Mouse (Mus musculus): ENCODE results near the gene Syt1. TPM values are rescaled to one million over a fixed set of nuclear protein-coding genes. Genes with fewer than 3 reads are reported as not detected.

The Syt1 gene
- polyA plus RNA-seq, 1 experiment from 2014 or later, result 4.5 TPM

DNA sequence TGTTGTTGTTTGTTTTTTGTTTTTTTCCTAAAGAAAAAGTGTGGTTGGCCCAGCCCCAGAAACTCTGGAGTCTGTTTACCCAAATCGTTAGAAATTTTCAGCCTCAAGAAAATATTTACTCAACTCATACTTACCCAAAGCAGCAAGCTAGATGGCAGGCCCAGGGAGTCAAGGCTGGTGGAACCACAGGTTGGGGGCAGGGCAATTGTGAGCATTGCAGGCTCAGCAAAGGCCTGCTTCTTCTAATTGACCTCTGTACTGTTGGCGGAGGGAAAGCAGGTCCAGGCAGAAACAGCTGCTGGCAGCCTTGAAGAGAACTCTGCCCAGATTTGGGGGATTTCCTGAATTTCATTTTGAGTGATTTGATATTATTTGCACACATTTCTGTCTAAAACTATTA lies 557.2 kb downstream of the Syt1 start:
- H3K9ac ChIP-seq (ENCODE audit: low read depth, low read length), result no peak overlapping the region
- no peak; the same call in 1 of the 2 replicates for ATAC-seq
- TF ChIP-seq CTCF (IDR thresholded peaks at IDR 0.05; ENCODE audit: low read depth), result no peak
- 18% methylated on average over 2 of the region's 2 CpGs for WGBS
- H3K9me3 ChIP-seq (ENCODE audit: control insufficient read depth), result no peaks in the 10 kb centered on the region
- no peaks in the 10 kb centered on the region for H3K4me1 ChIP-seq (replicated peaks; ENCODE audit: control insufficient read depth, insufficient read depth, low read length)
- H3K27ac ChIP-seq (ENCODE audit: low read depth, low read length), result no peak overlapping the region
- no peak overlapping the region for H3K4me2 ChIP-seq (replicated peaks; ENCODE audit: low read depth)
- H3K27me3 ChIP-seq (replicated peaks; ENCODE audit: control insufficient read depth, insufficient read depth, low read length), result no peaks in the 10 kb centered on the region
- no peak overlapping the region for H3K4me3 ChIP-seq (ENCODE audit: low read depth, low read length)
- H3K36me3 ChIP-seq (ENCODE audit: control insufficient read depth, insufficient read depth), result no peaks in the 10 kb centered on the region

DNA sequence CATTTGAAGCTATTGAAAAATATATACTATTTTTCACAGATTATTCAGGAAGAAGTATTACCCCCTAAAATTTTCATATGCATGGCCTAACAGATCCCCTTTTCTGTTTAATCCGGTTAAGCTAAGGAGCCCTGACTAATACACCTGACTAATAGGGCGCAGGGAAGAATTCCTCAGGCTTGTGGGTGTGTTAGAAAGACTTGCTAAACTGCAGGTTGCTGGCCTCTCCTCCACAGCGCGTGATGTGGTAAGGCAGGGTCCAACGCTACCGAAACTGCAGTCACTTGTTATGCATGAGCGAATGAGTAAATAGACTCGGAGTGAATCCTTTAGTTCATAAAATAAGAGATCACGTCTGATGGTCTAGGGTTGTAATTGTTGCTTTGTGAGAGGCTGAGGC lies 558.4 kb downstream of the Syt1 start:
- TF ChIP-seq CTCF (IDR thresholded peaks at IDR 0.05; ENCODE audit: low read depth), result no peak
- 96% methylated on average over 9 of the region's 9 CpGs for WGBS
- no peaks in the 10 kb centered on the region for H3K36me3 ChIP-seq (ENCODE audit: control insufficient read depth, insufficient read depth)
- H3K4me1 ChIP-seq (replicated peaks; ENCODE audit: control insufficient read depth, insufficient read depth, low read length), result no peaks in the 10 kb centered on the region
- no peaks in the 10 kb centered on the region for H3K27me3 ChIP-seq (replicated peaks; ENCODE audit: control insufficient read depth, insufficient read depth, low read length)
- H3K4me3 ChIP-seq (ENCODE audit: low read depth, low read length), result no peak overlapping the region
- no peak overlapping the region for H3K4me2 ChIP-seq (replicated peaks; ENCODE audit: low read depth)
- no peak for ATAC-seq
- no peak overlapping the region for H3K27ac ChIP-seq (ENCODE audit: low read depth, low read length)
- no peaks in the 10 kb centered on the region for H3K9me3 ChIP-seq (ENCODE audit: control insufficient read depth)
- no peak overlapping the region for H3K9ac ChIP-seq (ENCODE audit: low read depth, low read length)

DNA sequence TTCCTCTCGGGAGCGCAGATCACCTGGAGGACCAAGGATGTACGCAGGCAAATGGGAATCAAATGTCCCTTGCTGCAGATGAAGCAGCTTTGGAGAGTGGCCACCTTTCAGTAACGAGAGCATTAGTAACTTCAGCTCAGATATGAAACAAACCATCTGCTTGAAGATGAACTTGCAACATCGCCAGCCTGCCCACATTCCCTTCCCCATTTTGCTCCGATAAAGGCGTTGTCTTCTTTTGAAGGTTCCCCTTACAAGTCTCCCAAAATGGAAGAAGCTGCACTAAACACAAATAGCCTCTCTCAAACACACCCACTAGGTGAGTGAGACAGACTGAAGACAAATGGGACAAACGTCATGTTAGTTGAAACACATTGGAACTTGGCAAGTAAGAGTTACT lies 559.3 kb downstream of the Syt1 start:
- no peak overlapping the region for H3K27ac ChIP-seq (ENCODE audit: low read depth, low read length)
- no peaks in the 10 kb centered on the region for H3K36me3 ChIP-seq (ENCODE audit: control insufficient read depth, insufficient read depth)
- H3K9me3 ChIP-seq (ENCODE audit: control insufficient read depth), result no peaks in the 10 kb centered on the region
- TF ChIP-seq CTCF (IDR thresholded peaks at IDR 0.05; ENCODE audit: low read depth), result no peak
- no peak overlapping the region for H3K4me2 ChIP-seq (replicated peaks; ENCODE audit: low read depth)
- no peak for ATAC-seq
- H3K27me3 ChIP-seq (replicated peaks; ENCODE audit: control insufficient read depth, insufficient read depth, low read length), result no peaks in the 10 kb centered on the region
- H3K4me1 ChIP-seq (replicated peaks; ENCODE audit: control insufficient read depth, insufficient read depth, low read length), result no peaks in the 10 kb centered on the region
- no peak overlapping the region for H3K9ac ChIP-seq (ENCODE audit: low read depth, low read length)
- no peak overlapping the region for H3K4me3 ChIP-seq (ENCODE audit: low read depth, low read length)
- WGBS, result 91% methylated on average over 8 of the region's 8 CpGs

DNA sequence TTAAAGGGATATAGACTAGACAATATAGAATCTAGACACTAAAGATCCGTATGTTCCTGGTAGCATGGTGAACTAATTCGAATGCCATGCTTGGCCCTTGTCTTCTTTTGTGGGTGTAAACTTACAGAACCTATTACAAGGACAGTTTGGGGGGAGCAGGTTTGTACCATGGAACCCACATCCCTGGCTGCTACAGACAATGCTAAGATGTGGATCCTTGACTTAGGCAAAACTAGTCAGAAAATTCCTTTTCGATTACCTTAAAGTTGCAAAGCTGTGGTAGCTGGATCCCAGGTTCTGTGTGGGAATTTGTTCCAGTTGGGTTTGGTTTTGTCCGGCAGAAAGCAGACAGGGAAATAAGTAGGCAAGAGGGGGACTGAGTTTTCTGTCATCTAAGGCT lies 560.4 kb downstream of the Syt1 start:
- no peak overlapping the region for H3K9ac ChIP-seq (ENCODE audit: low read depth, low read length)
- H3K4me2 ChIP-seq (replicated peaks; ENCODE audit: low read depth), result no peak overlapping the region
- no peak overlapping the region for H3K4me3 ChIP-seq (ENCODE audit: low read depth, low read length)
- no peaks in the 10 kb centered on the region for H3K4me1 ChIP-seq (replicated peaks; ENCODE audit: control insufficient read depth, insufficient read depth, low read length)
- H3K36me3 ChIP-seq (ENCODE audit: control insufficient read depth, insufficient read depth), result no peaks in the 10 kb centered on the region
- ATAC-seq, result no peak
- no peak overlapping the region for H3K27ac ChIP-seq (ENCODE audit: low read depth, low read length)
- no peaks in the 10 kb centered on the region for H3K27me3 ChIP-seq (replicated peaks; ENCODE audit: control insufficient read depth, insufficient read depth, low read length)
- no peak for TF ChIP-seq CTCF (IDR thresholded peaks at IDR 0.05; ENCODE audit: low read depth)
- WGBS, result 89% methylated on average over 4 of the region's 4 CpGs
- no peaks in the 10 kb centered on the region for H3K9me3 ChIP-seq (ENCODE audit: control insufficient read depth)

DNA sequence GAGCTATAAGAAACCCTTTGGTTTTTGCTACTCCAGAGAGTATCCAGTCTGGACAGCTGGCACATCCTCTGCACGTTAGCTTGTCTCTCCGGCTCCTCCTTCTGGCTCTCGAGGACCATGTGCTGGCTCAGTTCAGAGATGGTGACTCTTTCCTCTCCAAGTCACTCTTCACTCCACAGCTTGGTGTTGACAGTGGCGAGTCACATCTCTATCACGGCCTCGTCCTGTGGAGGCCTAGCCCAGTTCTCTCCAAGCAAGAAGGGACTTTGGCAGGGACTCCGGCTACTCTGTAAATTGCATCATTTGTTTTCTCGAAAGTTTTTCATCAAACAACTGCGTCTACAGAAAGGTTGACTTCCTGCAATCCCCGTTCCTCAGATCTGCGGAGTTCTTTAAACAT lies 562.4 kb downstream of the Syt1 start:
- Histone ChIP-seq H3K9me3 (ENCODE audit: control insufficient read depth) (no peaks in the 10 kb centered on the region), H3K4me3 (ENCODE audit: low read depth, low read length) (no peak overlapping the region), H3K4me2 (replicated peaks; ENCODE audit: low read depth) (no peak overlapping the region), H3K27me3 (replicated peaks; ENCODE audit: control insufficient read depth, insufficient read depth, low read length) (no peaks in the 10 kb centered on the region), H3K4me1 (replicated peaks; ENCODE audit: control insufficient read depth, insufficient read depth, low read length) (no peaks in the 10 kb centered on the region), H3K9ac (ENCODE audit: low read depth, low read length) (no peak overlapping the region), H3K36me3 (ENCODE audit: control insufficient read depth, insufficient read depth) (no peaks in the 10 kb centered on the region), H3K27ac (ENCODE audit: low read depth, low read length) (no peak overlapping the region)
- ATAC-seq, result no peak
- peak; percentile 29 for TF ChIP-seq CTCF (IDR thresholded peaks at IDR 0.05; ENCODE audit: low read depth)
- 72% methylated on average over 11 of the region's 11 CpGs for WGBS

Measured in intestine, postnatal 0 days (tissue).